Mouse (Mus musculus): ENCODE results near the gene Ankrd63.

DNA sequence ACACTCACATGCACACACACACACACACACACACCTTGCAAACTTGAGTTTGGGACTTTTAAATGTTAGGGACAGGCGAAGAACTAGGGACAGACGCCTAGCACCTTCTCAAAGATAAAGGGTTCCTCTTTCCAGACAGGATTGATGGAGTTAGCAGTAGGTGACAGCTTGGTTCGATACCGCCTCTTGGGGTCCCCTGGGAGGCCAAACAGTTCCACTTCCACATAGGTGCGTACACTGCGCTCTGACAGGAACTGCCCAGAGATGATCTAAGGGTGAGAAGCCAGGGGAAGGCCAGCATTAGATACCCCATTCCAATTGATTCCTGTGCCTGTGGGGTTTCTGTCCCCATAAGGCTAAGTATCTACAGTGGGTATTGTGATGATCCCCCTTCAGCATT is 9.9 kb upstream of the Ankrd63 start:
- TF ChIP-seq CTCF (IDR thresholded peaks at IDR 0.05) (no peak), EP300 (IDR thresholded peaks at IDR 0.05) (no peak)
